Mouse (Mus musculus): Measurements from ENCODE around the gene Thap12. TPM values are rescaled to one million over a fixed set of nuclear protein-coding genes. Genes with fewer than 3 reads are reported as not detected.

The Thap12 gene
- total and polyA plus RNA-seq, 3 experiments = 29.6 to 92.9 (median 70.1) TPM

GRCm38 (mm10) chr7:98750404-98750803 lies 47.5 kb downstream of the Thap12 start:
- in situ Hi-C loops (cut with MboI; ENCODE audit: low pct_ligation_motif_present, low pct_unique_long_range_greater_than_20kb, low sequenced_read_pairs) = no loop called here
- no peak for TF ChIP-seq MAZ (IDR thresholded peaks at IDR 0.05; ENCODE audit: low read depth, low read length)
- no peak for TF ChIP-seq GABPA (IDR thresholded peaks at IDR 0.05; ENCODE audit: insufficient replicate concordance, low read depth, low read length)
- no peak for TF ChIP-seq ZKSCAN1 (IDR thresholded peaks at IDR 0.05; ENCODE audit: borderline replicate concordance, low read depth, low read length)
- no peak for TF ChIP-seq RAD21 (IDR thresholded peaks at IDR 0.05; ENCODE audit: low read depth, low read length)
- TF ChIP-seq RCOR1 (conservative IDR thresholded peaks at IDR 0.05; ENCODE audit: low read depth, low read length) = no peak
- dilution Hi-C loops (cut with MboI; ENCODE audit: extremely low pct_ligation_motif_present, extremely low pct_unique_long_range_greater_than_20kb, low sequenced_read_pairs) = no loop called here

GRCm38 (mm10) chr7:98752680-98753079 lies 49.8 kb downstream of the Thap12 start:
- dilution Hi-C loops (cut with MboI; ENCODE audit: extremely low pct_ligation_motif_present, extremely low pct_unique_long_range_greater_than_20kb, low sequenced_read_pairs) (no loop called here), in situ Hi-C loops (cut with MboI; ENCODE audit: low pct_ligation_motif_present, low pct_unique_long_range_greater_than_20kb, low sequenced_read_pairs) (no loop called here)
- no peak for DNase-seq (ENCODE audit: extremely low read depth)
- Histone ChIP-seq H3K4me2 (ENCODE audit: insufficient read depth, low read depth, poor library complexity, severe bottlenecking) (no peak overlapping the region), H3K4me1 (ENCODE audit: control insufficient read depth in 1 of 2, insufficient read depth in 2 of 2) (peaks cover 0 to 5% of the 10 kb centered on the region in 2 experiments; a peak in 1 of 4 replicates), H3K36me3 (replicated peaks in 1 of 2; ENCODE audit: control insufficient read depth in 1 of 2, insufficient read depth in 1 of 2, low read length in 1 of 2) (no peaks in the 10 kb centered on the region), H3K9ac (ENCODE audit: insufficient read depth, low read depth) (no peak overlapping the region), H3K27ac (ENCODE audit: insufficient read depth, low read depth) (no peak overlapping the region), H3K4me3 (replicated peaks in 1 of 3; ENCODE audit: low read depth in 2 of 3, low read length in 2 of 3, poor library complexity in 1 of 3) (no peak overlapping the region), H3K79me2 (replicated peaks; ENCODE audit: control insufficient read depth, extremely low read depth, insufficient read depth, poor library complexity, severe bottlenecking) (no peaks in the 10 kb centered on the region), H3K27me3 (replicated peaks) (peaks cover 75% of the 10 kb centered on the region), H3K9me3 (replicated peaks; ENCODE audit: low read length) (no peaks in the 10 kb centered on the region)
- TF ChIP-seq EP300 (IDR thresholded peaks at IDR 0.05; ENCODE audit: low read length) (no peak), JUN (IDR thresholded peaks at IDR 0.05; ENCODE audit: insufficient read depth, low read depth, low read length) (no peak), MAFK (IDR thresholded peaks at IDR 0.05; ENCODE audit: insufficient replicate concordance, low read length) (no peak), MAZ (IDR thresholded peaks at IDR 0.05; ENCODE audit: low read depth, low read length) (no peak), ZNF384 (IDR thresholded peaks at IDR 0.05; ENCODE audit: low read depth, low read length) (no peak), RAD21 (IDR thresholded peaks at IDR 0.05; ENCODE audit: low read depth, low read length) (no peak), MEF2A (IDR thresholded peaks at IDR 0.05; ENCODE audit: borderline replicate concordance, low read depth, low read length) (no peak), USF1 (IDR thresholded peaks at IDR 0.05; ENCODE audit: low read depth, low read length) (no peak), JUND (conservative IDR thresholded peaks at IDR 0.05; ENCODE audit: low read depth, low read length) (no peak), NRF1 (IDR thresholded peaks at IDR 0.05; ENCODE audit: low read depth, low read length) (no peak), USF2 (conservative IDR thresholded peaks at IDR 0.05; ENCODE audit: low read depth, low read length) (no peak), BHLHE40 (IDR thresholded peaks at IDR 0.05; ENCODE audit: low read depth, low read length) (no peak)

More at GRCm38 (mm10) chr7:98750404-98750803, 47.5 kb downstream of the Thap12 start:
- Histone ChIP-seq H3K4me2 (ENCODE audit: insufficient read depth, low read depth, poor library complexity, severe bottlenecking) (no peak overlapping the region), H3K4me1 (ENCODE audit: control insufficient read depth in 1 of 2, insufficient read depth in 2 of 2) (peaks cover 0 to 5% of the 10 kb centered on the region in 2 experiments; a peak in 1 of 4 replicates), H3K27me3 (replicated peaks) (peaks cover 69% of the 10 kb centered on the region), H3K9me3 (replicated peaks; ENCODE audit: low read length) (no peaks in the 10 kb centered on the region), H3K4me3 (replicated peaks in 1 of 3; ENCODE audit: low read depth in 2 of 3, low read length in 2 of 3, poor library complexity in 1 of 3) (no peak overlapping the region), H3K9ac (ENCODE audit: insufficient read depth, low read depth) (no peak overlapping the region), H3K79me2 (replicated peaks; ENCODE audit: control insufficient read depth, extremely low read depth, insufficient read depth, poor library complexity, severe bottlenecking) (no peaks in the 10 kb centered on the region), H3K36me3 (replicated peaks in 1 of 2; ENCODE audit: control insufficient read depth in 1 of 2, insufficient read depth in 1 of 2, low read length in 1 of 2) (no peaks in the 10 kb centered on the region), H3K27ac (ENCODE audit: insufficient read depth, low read depth) (no peak overlapping the region)
- DNase-seq (ENCODE audit: extremely low read depth) = no peak

Data from CH12.LX (cell line).